Mouse (Mus musculus) CH12.LX (cell line): ENCODE data around the gene Gpr176.

Source experiments
- CHD2 ChIP-seq: IDR thresholded peaks from 2 replicates; pipeline ENCODE4 v1.6.1; 2011; ENCODE audit warnings: low read length, improper control_type of control experiment
- CTCF ChIP-seq, 2 experiments: IDR thresholded peaks in 1 of 2; conservative IDR thresholded peaks in 1 of 2; 2 replicates each; pipeline ENCODE4 v1.5.1; 2011 to 2012; ENCODE audit warnings: low read depth in 2 of 2, low read length in 2 of 2, improper control_type of control experiment in 1 of 2, inconsistent platforms in 1 of 2, mild to moderate bottlenecking in 1 of 2, moderate library complexity in 1 of 2
- EP300 ChIP-seq: IDR thresholded peaks from 2 replicates; pipeline ENCODE4 v1.6.1; 2011; ENCODE audit warnings: low read length, improper control_type of control experiment
- JUND ChIP-seq: conservative IDR thresholded peaks from 2 replicates; pipeline ENCODE4 v1.6.1; 2011; ENCODE audit warnings: low read depth, low read length, improper control_type of control experiment
- KAT2A ChIP-seq: IDR thresholded peaks from 2 replicates; pipeline ENCODE4 v1.6.1; 2012; ENCODE audit warnings: low read length, improper control_type of control experiment, inconsistent platforms; ENCODE audit not compliant: insufficient replicate concordance
- MAX ChIP-seq: IDR thresholded peaks from 2 replicates; pipeline ENCODE4 v1.6.1; 2011; ENCODE audit warnings: low read length, improper control_type of control experiment
- MAZ ChIP-seq: IDR thresholded peaks from 2 replicates; pipeline ENCODE4 v1.6.1; 2012; ENCODE audit warnings: low read depth, mild to moderate bottlenecking, inconsistent platforms, low read length, improper control_type of control experiment, moderate library complexity
- POLR2A ChIP-seq: IDR thresholded peaks from 2 replicates; pipeline ENCODE4 v1.6.1; 2011; ENCODE audit warnings: low read depth, mild to moderate bottlenecking, improper control_type of control experiment, low read length
- RCOR1 ChIP-seq: conservative IDR thresholded peaks from 2 replicates; pipeline ENCODE4 v1.6.1; 2012; ENCODE audit warnings: low read depth, mild to moderate bottlenecking, inconsistent platforms, low read length, improper control_type of control experiment
- SMC3 ChIP-seq: IDR thresholded peaks from 2 replicates; pipeline ENCODE4 v1.6.1; 2011; ENCODE audit warnings: low read depth, low read length, improper control_type of control experiment
- UBTF ChIP-seq: IDR thresholded peaks from 2 replicates; pipeline ENCODE4 v1.6.1; 2012; ENCODE audit warnings: low read depth, mild to moderate bottlenecking, inconsistent platforms, low read length, improper control_type of control experiment, moderate library complexity
- USF1 ChIP-seq: IDR thresholded peaks from 2 replicates; pipeline ENCODE4 v1.6.1; 2014; ENCODE audit warnings: low read depth, mild to moderate bottlenecking, inconsistent platforms, low read length, improper control_type of control experiment

GRCm38 (mm10) chr2:118287678-118288077 lies 85.5 kb downstream of the Gpr176 start:
- TF ChIP-seq USF1 (no peak), MAX (no peak), EP300 (no peak), CTCF (conservative IDR thresholded peaks at IDR 0.05 in 1 of 2, IDR thresholded peaks at IDR 0.05 in 1 of 2; ENCODE audit: low read depth in 2 of 2, low read length in 2 of 2) (no peak), MAZ (no peak), RCOR1 (no peak), JUND (no peak), KAT2A (no peak), POLR2A (no peak), CHD2 (no peak), SMC3 (no peak), UBTF (no peak)
